Mouse (Mus musculus) megakaryocyte, embryonic 14.5 days (primary cell): ENCODE data around the gene Ppp1r18.

Source experiments
- FLI1 ChIP-seq: IDR thresholded peaks from 2 replicates; pipeline ENCODE4 v1.6.1; 2012; ENCODE audit warnings: low read length, inconsistent platforms, mixed read lengths
- GATA1 ChIP-seq: IDR thresholded peaks from 3 replicates; pipeline ENCODE4 v1.6.1; 2012; ENCODE audit warnings: mixed read lengths, low read length, inconsistent platforms, borderline replicate concordance

GRCm38 (mm10) chr17:35879245-35880057 lies 14.1 kb downstream of the Ppp1r18 start, which contains the start of gene Dhx16:
- TF ChIP-seq GATA1 (no peak), FLI1 (no peak)
